Mouse (Mus musculus) limb, embryonic 11.5 days (tissue): ENCODE data around the gene Rhbdd1. TPM values are rescaled to one million over a fixed set of nuclear protein-coding genes. Genes with fewer than 3 reads are reported as not detected.

Experiments used
- ATAC-seq: fragments of 200-750 bp; cut with Nextera tagmentation; 2 replicates; pipeline ENCODE4 v1.8.0; 2017; ENCODE audit warnings: low read depth; ENCODE audit not compliant: insufficient number of reproducible peaks, low FRiP score, low TSS enrichment
- DNase-seq: peaks from one replicate; pipeline ENCODE4 v3.0.0-alpha.2; 2015; ENCODE audit warnings: low spot score
- H3K27ac ChIP-seq: fragments of 300-500 bp; sonication (generic); replicated peaks from 2 replicates; pipeline ENCODE4 v1.5.1; 2014; ENCODE audit warnings: low read depth, mild to moderate bottlenecking, low read length
- H3K27me3 ChIP-seq: fragments of 300-500 bp; sonication (generic); 2 replicates; pipeline ENCODE4 v1.6.1; 2014; ENCODE audit warnings: mild to moderate bottlenecking, low read length, mixed read lengths; ENCODE audit not compliant: control insufficient read depth, insufficient read depth
- H3K36me3 ChIP-seq: fragments of 300-500 bp; sonication (generic); 2 replicates; pipeline ENCODE4 v1.6.1; 2014; ENCODE audit warnings: mild to moderate bottlenecking, low read length, moderate library complexity, mixed read lengths; ENCODE audit not compliant: control insufficient read depth, insufficient read depth
- H3K4me1 ChIP-seq: fragments of 300-500 bp; sonication (generic); 2 replicates; pipeline ENCODE4 v1.6.1; 2014; ENCODE audit warnings: low read length, mixed read lengths; ENCODE audit not compliant: control insufficient read depth, insufficient read depth
- H3K4me2 ChIP-seq: fragments of 300-500 bp; sonication (generic); 2 replicates; pipeline ENCODE4 v1.6.1; 2014; ENCODE audit warnings: low read depth, mild to moderate bottlenecking, moderate library complexity; ENCODE audit not compliant: severe bottlenecking
- H3K4me3 ChIP-seq: fragments of 300-500 bp; sonication (generic); 2 replicates; pipeline ENCODE4 v1.5.1; 2014; ENCODE audit warnings: low read depth, low read length
- H3K9ac ChIP-seq: fragments of 300-500 bp; sonication (generic); 2 replicates; pipeline ENCODE4 v1.6.1; 2014; ENCODE audit warnings: mild to moderate bottlenecking, low read length
- H3K9me3 ChIP-seq: fragments of 300-500 bp; sonication (generic); 2 replicates; pipeline ENCODE4 v1.6.1; 2016; ENCODE audit warnings: low read length; ENCODE audit not compliant: control insufficient read depth
- WGBS: fragments of 180-500 bp; shearing (Covaris S2); extraction: QIAGEN DNeasy Blood & Tissue Kit; methylation state at CpG from one replicate; pipeline ENCODE4 v1.1.7; 2014; 5-methylcytosine and 5-hydroxymethylcytosine counted together
- microRNA-seq: library from miRNA; unstranded; fragments of <30 nt; microRNA quantifications from one replicate; pipeline ENCODE4, GENCODE M21; 2016
- polyA plus RNA-seq: library from polyadenylated mRNA; unstranded; fragments of >200 nt; fragmentation: Nextera tagmentation; extraction: Ambion mirVana; gene quantifications from 2 replicates; pipeline ENCODE4 v1.2.1, GENCODE M21; 2014

The Rhbdd1 gene
- polyA plus RNA-seq, 1 experiment from 2014 or later, result 6.3 TPM

DNA sequence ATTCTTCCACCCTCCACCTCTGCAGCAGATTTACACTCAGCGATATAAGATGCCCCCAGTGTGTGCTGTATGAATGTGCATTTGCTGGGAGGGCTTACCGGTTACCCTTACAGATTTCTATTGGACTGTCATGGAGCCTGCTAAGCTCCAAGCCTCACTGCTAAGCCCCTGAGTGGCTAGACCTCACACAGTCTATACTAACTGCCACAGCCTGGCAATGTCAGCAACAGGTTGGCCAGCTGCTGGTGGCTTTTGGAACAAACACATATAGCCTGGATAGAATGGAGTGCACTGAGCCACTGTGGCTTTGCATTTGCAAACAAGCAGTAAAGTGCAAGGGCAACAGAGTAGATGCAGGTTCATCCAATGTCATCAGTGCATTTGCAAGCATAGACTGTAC lies 175.7 kb downstream of the Rhbdd1 start:
- ATAC-seq, result no peak
- no peak overlapping the region for H3K9ac ChIP-seq
- no peak overlapping the region for H3K4me2 ChIP-seq
- H3K36me3 ChIP-seq, result no peaks in the 10 kb centered on the region
- no peaks in the 10 kb centered on the region for H3K27me3 ChIP-seq
- no peak overlapping the region for H3K27ac ChIP-seq
- 91% methylated on average over 2 of the region's 2 CpGs for WGBS
- H3K9me3 ChIP-seq, result no peaks in the 10 kb centered on the region
- no peaks in the 10 kb centered on the region for H3K4me1 ChIP-seq
- no peak overlapping the region for H3K4me3 ChIP-seq
- peak; percentile 14 for DNase-seq

Small RNA genes within 50 kb of the gene (microRNA-seq; reads per million reads assigned to microRNA genes)
- not detected for gene Gm22112

Other genes with a start within 250 kb of the Rhbdd1 start
- 27.6 and 33.2 TPM in 2 replicates for gene Gm9747, start 83.3 kb upstream of the Rhbdd1 start, polyA plus RNA-seq
- 7.4 and 10.2 TPM in 2 replicates for gene Irs1, start 25.0 kb upstream of the Rhbdd1 start, polyA plus RNA-seq